Mouse (Mus musculus) heart, postnatal 4 days (tissue): ENCODE results near the gene Cul5. TPM values are rescaled to one million over a fixed set of nuclear protein-coding genes. Genes with fewer than 3 reads are reported as not detected.

Experiments
- DNase-seq: peaks from one replicate; pipeline ENCODE4 v3.0.0; 2021
- total RNA-seq, 2 experiments: library from RNA; stranded (reverse); gene quantifications; 2 replicates each; pipeline ENCODE4 v1.2.3; 2021

The Cul5 gene
- total RNA-seq, 2 experiments from 2014 or later = 41.7 to 42.6 TPM

GRCm38 (mm10) chr9:53607192-53607591 lies 62.6 kb downstream of the Cul5 start:
- DNase-seq = no peak

GRCm38 (mm10) chr9:53604954-53605353 lies 64.9 kb downstream of the Cul5 start:
- no peak for DNase-seq

GRCm38 (mm10) chr9:53603849-53604248 lies 66.0 kb downstream of the Cul5 start:
- DNase-seq = no peak

GRCm38 (mm10) chr9:53603384-53603783 lies 66.4 kb downstream of the Cul5 start:
- peak; percentile 43 for DNase-seq

- DNase-seq = no peak
Observed at GRCm38 (mm10) chr9:53601541-53601940, 68.3 kb downstream of the Cul5 start.

- DNase-seq = no peak
Observed at GRCm38 (mm10) chr9:53598631-53599030, 71.2 kb downstream of the Cul5 start.

- no peak for DNase-seq
Observed at GRCm38 (mm10) chr9:53596971-53597600, 72.7 kb downstream of the Cul5 start.

GRCm38 (mm10) chr9:53594764-53595163 lies 75.0 kb downstream of the Cul5 start:
- DNase-seq = peak; percentile 80

- DNase-seq = no peak
Observed at GRCm38 (mm10) chr9:53581870-53582269, 87.9 kb downstream of the Cul5 start.

GRCm38 (mm10) chr9:53575721-53576120 lies 94.1 kb downstream of the Cul5 start:
- no peak for DNase-seq

GRCm38 (mm10) chr9:53572516-53573307 lies 97.1 kb downstream of the Cul5 start:
- no peak for DNase-seq

- no peak for DNase-seq
Observed at GRCm38 (mm10) chr9:53570662-53571061, 99.2 kb downstream of the Cul5 start.

Other genes with a start within 250 kb of the Cul5 start
- 10 to 100 TPM; 11.5 to 12.5 TPM for gene Atm, start 133.3 kb downstream of the Cul5 start, total RNA-seq
- 10 to 100 TPM; 14.9 to 16.8 TPM for gene Npat, start 133.0 kb downstream of the Cul5 start, total RNA-seq
- gene Acat1, start 59.6 kb downstream of the Cul5 start, total RNA-seq = 100 to 1,000 TPM; 259 to 279 TPM
- gene Rab39, start 36.2 kb upstream of the Cul5 start, total RNA-seq = under 1 TPM in 1 of 2 experiments, not detected in 1; 0.12 TPM
- gene Slc35f2, start 101.5 kb upstream of the Cul5 start, total RNA-seq = under 1 TPM; 0.16 to 0.17 TPM
- 10 to 100 TPM; 49.4 to 50.8 TPM for gene Sln, start 180.2 kb upstream of the Cul5 start, total RNA-seq